Mouse (Mus musculus): ENCODE results near the gene Pptc7.

Gene Pptc7

DNA sequence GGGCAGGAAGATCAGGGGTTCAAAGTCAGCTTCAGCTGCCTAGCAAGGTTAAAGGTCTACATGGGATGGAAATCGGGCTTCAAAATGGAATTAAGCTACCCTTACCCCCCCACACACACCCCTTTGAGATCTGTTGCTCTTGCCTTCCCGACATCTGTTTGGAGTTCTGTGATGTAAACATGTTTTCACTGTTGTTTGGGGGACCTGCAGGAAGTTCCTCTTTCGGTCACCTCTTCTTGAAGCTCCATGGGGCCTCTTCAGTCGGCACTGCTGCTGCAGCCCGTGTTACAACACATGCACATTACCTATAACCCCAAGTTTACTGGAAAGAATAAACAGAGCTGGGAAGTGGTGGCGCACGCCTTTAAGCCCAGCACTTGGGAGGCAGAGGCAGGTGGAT, 17.0 kb upstream of the Pptc7 start:
- no peak for DNase-seq (ENCODE audit: low read depth, low spot score)

DNA sequence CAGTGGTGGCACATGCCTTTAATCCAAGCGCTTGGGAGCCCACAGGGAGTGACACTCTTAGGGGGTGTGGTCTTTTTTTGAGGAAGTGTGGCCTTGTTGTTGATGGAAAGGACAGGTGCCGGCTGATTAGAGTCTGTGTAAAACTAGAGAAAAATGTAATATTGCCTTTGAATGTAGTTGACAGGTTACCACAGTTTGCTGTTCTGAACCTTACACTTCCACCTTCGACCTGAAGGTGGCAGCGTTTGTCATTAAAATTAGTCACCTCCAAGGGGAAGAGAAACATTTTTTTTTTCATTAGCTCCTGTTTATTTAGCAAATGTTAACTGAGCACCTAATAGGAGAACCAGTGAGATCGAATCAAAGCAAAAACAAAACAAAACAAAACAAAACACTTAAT, 16.3 kb upstream of the Pptc7 start:
- DNase-seq (ENCODE audit: low read depth, low spot score) = no peak

DNA sequence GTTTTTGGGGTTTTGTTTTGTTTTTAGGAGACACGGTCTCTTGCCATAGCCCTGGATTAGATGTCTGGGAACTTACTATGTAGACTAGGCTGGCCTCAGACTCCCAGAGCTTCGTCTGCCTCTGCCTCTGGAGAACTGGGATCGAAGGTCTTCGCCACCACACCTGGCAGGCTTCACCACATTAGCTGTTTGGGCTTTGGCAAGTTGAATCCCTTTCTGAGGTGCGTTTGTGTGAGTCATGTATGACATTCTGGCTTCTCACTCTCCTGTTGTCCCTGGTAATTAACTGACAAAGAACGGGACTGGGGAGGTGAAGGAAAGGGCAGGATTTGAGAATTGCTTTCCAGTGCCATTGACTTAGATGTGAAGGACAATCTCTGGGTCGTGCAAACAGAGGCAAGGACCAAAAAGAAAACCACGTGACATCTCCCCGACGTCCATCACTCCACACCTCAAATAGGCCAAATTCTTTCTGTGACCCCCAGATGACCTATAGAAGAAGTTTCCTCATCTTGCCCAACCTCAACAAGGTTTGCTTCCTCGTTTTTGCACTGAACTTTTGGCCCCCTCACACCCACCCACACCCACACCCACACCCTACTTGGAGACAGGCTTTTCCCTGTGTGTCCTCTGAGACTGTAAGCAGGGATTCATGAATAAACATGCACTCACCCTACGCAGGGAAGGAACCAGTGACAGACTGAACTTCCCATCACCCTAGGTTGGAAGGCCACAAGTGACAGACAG, 15.1 kb upstream of the Pptc7 start:
- no peak for DNase-seq (ENCODE audit: low read depth, low spot score)

GRCm38 (mm10) chr5:122272821-122273220, 11.3 kb upstream of the Pptc7 start:
- no peak for DNase-seq (ENCODE audit: low read depth, low spot score)

DNA sequence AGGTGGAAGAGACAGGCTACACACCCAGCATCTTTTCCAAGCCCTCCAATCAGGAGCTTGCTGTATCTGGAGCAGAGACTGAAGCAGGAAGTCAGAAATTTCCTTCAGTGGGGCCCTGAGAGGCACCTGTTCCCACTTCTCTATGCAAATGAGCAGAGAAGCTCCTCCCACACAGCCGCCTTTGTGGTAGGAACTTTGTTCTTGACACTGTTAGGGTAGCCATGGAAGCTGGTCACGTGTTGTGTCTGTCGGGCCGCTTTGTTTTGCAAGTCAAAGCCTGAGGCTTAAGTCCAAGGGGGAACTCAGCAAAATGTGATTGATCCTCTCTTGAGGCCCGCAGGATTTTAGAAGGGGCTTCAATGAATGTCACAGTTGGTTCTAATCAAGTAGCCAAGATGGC, 9.4 kb upstream of the Pptc7 start:
- DNase-seq (ENCODE audit: low read depth, low spot score) = no peak

GRCm38 (mm10) chr5:122278946-122279345, 5.2 kb upstream of the Pptc7 start:
- no peak for DNase-seq (ENCODE audit: low read depth, low spot score)

- no peak for DNase-seq (ENCODE audit: low read depth, low spot score)
Observed at GRCm38 (mm10) chr5:122279799-122280421, 4.3 kb upstream of the Pptc7 start.

- DNase-seq (ENCODE audit: low read depth, low spot score) = no peak
Observed at GRCm38 (mm10) chr5:122280422-122280826, 3.7 kb upstream of the Pptc7 start.

DNA sequence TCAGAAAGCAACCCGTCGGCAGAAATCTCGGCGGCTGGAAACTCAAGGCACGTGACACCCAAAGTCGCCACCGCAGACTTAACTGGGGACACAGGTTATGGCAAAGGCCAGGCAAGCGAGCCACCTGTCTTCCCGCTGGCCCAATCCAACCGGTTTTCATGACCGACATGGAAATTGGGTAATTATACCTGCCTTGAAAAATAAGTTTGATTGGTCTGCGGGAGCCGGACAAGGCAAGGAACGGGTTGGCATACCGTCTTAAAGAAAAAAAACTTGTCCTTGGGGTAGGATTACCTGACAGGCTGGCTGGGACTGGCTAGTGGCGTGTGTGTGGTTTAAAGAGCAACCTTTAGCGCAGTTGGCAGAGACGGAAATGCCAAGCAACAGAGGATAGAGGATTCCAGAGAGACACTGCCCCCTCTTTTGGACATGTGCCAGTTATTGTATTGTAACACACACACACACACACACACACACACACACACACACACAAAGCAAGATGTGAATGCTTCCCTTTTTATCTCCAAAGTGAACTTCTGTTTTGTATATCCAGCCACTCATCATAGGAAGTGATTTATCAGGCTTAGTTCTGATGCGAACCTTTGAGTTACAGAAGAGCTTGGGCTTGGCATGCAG, 3.2 kb upstream of the Pptc7 start:
- no peak for DNase-seq (ENCODE audit: low read depth, low spot score)

- no peak for DNase-seq (ENCODE audit: low read depth, low spot score)
Observed at GRCm38 (mm10) chr5:122283828-122284182, 360 bp upstream of the Pptc7 start.

DNA sequence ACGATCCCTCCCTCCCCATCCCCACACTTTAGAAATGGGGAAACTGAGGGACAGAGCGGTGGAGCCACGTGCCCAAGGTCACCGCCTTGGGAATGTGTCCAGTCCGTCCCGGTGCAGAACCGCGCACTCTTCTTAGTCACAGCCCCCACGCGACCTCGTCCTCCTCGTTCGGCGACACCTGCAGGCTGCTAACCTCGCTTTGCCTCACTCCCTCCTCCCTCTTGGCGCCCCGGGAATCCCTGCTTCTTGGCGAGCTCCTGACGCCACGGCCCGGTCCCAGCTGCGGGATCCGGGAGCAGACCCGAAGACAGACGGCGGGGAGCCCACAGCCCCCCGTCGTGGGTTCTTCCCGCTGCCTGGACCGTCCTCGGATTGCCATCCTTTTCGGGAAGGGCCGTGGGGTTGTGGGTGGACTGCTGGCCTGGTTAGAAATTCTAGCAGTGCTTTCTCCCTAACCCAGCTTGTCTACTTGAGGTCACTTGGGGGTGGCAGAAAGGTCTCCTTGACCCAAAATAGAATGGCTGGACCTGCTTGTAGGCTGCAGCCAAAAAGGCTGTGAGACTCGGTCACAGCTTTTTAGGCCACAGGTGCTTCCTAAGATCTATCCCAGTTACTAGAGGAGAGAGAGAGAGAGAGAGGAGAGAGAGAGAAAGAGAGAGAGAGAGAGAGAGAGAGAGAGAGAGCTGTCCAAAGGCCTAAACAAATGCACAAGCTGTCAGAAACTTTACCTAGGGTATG, 1.0 kb downstream of the Pptc7 start:
- peak; percentile 3 for DNase-seq (ENCODE audit: low read depth, low spot score)

GRCm38 (mm10) chr5:122285767-122286150, 1.6 kb downstream of the Pptc7 start:
- no peak for DNase-seq (ENCODE audit: low read depth, low spot score)

- no peak for DNase-seq (ENCODE audit: low read depth, low spot score)
Observed at GRCm38 (mm10) chr5:122286191-122286590, 2.0 kb downstream of the Pptc7 start.

DNA sequence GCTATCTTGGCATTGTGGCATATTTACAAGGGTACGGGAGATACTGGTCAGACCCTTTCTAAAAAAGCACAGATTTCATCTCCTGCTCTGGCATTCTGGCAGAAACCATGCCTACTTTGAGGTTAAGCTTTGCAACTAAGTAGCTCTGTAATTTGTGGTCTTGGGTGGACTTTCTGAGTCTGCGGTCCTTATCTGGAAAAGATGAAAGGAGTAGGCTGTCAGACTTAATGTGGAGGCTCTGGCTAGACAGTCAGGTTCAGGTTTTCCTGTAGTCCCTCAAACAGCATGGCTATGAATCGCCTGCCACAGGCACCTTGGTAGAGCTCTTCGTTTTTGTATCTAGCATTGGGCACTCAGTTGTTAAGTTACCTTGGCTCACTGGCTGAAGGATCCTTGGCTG, 2.9 kb downstream of the Pptc7 start:
- DNase-seq (ENCODE audit: low read depth, low spot score) = no peak

GRCm38 (mm10) chr5:122288147-122288811, 4.1 kb downstream of the Pptc7 start:
- no peak for DNase-seq (ENCODE audit: low read depth, low spot score)

- no peak for DNase-seq (ENCODE audit: low read depth, low spot score)
Observed at GRCm38 (mm10) chr5:122291149-122291548, 7.0 kb downstream of the Pptc7 start.

- DNase-seq (ENCODE audit: low read depth, low spot score) = no peak
Observed at GRCm38 (mm10) chr5:122291553-122292339, 7.6 kb downstream of the Pptc7 start.

GRCm38 (mm10) chr5:122293131-122293530, 9.0 kb downstream of the Pptc7 start:
- DNase-seq (ENCODE audit: low read depth, low spot score) = no peak

DNA sequence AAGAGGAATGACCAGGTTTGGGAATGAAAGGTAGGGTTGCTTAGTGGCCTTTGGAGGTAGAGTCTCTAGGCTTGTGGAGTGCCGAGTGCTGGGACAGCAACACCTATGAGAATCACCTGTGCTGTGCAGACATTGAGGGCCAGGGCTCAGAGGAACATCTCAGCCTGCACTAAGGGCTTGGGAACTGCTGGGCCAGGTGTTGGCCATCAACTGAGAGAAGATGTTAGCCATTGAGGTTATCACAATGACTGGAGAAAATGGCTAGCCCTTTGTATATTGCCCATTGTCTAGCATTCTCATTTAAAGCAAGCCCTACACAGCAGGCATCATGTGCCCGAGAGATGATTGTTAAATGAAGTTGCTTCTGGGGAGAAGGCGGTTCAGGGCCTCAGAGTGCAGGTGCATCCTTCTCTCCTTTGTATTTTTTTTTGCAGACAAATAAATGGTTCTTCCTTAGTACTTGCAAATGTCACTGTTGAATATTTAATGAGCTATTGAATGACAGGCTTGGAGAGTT, 10.1 kb downstream of the Pptc7 start:
- DNase-seq (ENCODE audit: low read depth, low spot score) = no peak

- DNase-seq (ENCODE audit: low read depth, low spot score) = no peak
Observed at GRCm38 (mm10) chr5:122295113-122295935, 11.2 kb downstream of the Pptc7 start.
